Mouse (Mus musculus): Measurements from ENCODE around the gene Tmem38b.

DNA sequence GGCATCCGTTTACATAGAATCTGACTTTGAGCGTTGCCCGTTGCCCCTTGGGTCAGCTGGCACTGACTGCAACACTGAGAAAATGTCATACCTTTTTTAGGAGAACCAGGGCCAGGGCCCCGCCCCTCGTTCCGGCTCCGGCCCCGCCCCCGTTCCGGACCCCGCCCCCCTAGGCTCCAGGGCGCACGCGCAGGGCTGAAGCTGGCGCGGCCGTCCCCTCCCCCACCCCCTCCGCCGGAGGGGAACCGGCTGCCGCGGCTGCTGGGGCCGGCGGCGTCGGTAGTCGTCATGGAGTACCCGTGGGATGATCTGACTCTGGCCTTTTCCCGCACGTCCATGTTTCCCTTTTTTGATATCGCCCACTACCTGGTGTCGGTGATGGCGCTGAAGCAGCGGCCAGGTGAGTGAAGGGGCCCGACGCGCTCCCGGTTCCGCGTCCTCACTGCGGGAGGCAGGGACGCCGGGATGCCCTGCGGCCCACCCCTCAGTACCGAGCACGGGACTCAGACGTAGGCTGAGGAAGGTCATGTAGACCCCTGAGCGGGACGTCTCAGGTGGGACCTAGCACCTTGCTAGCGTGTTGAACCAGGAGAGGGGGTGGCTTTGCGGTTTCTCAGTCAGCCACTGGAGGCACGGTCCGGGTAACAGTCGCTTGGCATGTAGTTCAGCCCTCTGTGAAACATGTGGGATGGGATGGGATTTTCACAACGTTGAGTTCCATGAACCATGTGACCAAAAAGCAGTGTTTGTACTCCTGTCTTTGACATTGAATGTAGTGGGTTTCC lies at the start of gene Tmem38b:
- peak; percentile 14; the same call in 1 of the 2 replicates for TF ChIP-seq CTCF (IDR thresholded peaks at IDR 0.05; ENCODE audit: borderline replicate concordance, insufficient read depth, low read depth, low read length)
- TF ChIP-seq POLR2A (IDR thresholded peaks at IDR 0.05; ENCODE audit: borderline replicate concordance, insufficient read depth, low read length): peak; percentile 64; the same call in 1 of the 2 replicates
